Mouse (Mus musculus) spleen, adult 2 months (tissue): Measurements from ENCODE around the gene Camta1.

Experiments
- CTCF ChIP-seq: fragments of 200-500 bp; IDR thresholded peaks from 2 replicates; pipeline ENCODE4 v1.5.1; 2011; ENCODE audit warnings: mild to moderate bottlenecking, inconsistent platforms; ENCODE audit not compliant: insufficient read depth, insufficient read length, insufficient replicate concordance; ENCODE audit errors: extremely low read depth
- POLR2A ChIP-seq: fragments of 200-500 bp; IDR thresholded peaks from 2 replicates; pipeline ENCODE4 v1.6.1; 2011; ENCODE audit warnings: low read depth, low read length, inconsistent platforms

DNA sequence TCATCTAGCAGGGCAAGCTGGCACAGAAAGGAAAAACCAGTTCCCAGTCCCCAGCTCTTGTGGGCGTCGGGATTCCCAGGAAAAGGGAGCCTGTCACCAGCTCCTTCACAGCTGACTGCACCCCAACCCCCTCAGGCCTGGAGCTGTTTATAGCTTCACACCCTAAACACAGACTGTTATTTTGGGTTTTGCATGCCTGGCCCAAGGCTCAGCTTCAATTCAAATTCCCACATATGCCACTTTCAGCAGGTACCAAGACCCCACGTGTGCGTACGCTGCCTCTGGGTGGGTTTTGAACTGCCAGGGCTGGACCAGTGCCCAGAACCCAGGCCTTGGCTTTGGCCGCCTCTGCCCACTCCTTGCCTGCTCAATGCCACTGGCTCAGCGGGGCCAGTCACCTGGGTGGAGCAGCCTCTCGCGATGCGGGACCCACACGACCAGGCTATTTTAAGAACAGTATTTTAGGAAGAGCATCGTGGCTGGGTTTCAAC is 195.2 kb downstream of the Camta1 start:
- TF ChIP-seq CTCF (no peak), POLR2A (no peak)
